Mouse (Mus musculus) frontal cortex, postnatal 14 days (tissue): ENCODE results near the gene Fank1.

ENCODE experiments used
- DNase-seq, 2 experiments: peaks; one replicate each; pipeline ENCODE4 v3.0.0; 2022; ENCODE audit warnings: low spot score in 2 of 2

Fank1 gene

DNA sequence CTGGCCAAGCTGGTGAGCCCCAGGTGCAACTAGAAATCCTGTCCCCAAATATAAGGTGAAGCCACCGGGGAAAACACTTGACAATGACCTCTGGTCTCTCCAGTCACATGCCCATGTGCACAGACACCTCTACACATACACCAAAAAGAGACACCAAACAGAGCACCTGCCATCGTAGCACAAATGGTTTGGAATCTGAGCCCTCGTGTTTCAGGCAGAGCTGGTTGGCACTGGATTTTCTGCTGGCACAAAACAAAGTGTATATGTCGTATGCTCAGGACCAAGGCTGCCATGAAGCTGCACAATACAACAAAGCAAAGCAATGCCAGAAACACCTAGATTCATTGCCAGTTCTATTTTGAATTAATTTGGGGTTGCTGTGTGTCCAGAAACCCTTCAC is 8.6 kb upstream of the Fank1 start:
- no peak for DNase-seq

DNA sequence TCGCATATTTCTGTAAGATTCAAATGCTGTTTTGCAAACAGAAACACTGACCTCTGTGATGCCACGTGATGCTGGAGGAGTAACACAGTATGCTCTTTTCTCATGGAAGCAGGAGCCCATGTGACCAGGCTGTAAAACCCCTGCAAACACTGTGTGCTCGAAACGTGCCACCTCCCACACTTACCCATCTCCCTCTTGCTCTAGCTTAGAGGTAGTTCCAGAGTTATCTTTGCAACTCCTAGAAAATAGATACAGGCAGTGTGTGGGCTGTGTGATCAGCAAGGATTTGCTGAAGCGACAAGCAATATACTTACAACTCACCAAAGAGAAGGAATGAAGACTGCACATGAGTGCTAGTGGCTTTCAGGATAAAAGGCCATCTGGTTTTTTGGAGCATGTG is 8.1 kb upstream of the Fank1 start:
- DNase-seq = no peak

DNA sequence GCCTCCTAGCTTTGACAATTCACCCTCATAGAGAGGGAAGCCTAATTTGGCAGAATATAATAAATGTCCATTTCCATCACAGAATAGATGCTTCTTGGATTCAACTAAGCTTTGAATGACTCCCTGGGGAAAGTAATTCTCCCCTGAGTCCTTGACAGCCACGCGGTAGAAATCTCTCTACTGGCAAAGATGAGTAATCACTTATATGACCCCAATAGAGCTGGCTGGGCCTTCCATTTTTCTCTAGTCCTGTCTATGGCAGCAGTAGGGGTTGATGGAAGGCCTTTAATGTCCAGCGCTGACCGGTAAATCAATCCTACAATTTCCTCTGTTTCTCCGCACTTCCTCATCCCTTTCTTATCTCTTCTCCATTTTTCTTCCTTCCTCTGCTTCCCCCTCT is 1.5 kb upstream of the Fank1 start:
- no peak for DNase-seq

DNA sequence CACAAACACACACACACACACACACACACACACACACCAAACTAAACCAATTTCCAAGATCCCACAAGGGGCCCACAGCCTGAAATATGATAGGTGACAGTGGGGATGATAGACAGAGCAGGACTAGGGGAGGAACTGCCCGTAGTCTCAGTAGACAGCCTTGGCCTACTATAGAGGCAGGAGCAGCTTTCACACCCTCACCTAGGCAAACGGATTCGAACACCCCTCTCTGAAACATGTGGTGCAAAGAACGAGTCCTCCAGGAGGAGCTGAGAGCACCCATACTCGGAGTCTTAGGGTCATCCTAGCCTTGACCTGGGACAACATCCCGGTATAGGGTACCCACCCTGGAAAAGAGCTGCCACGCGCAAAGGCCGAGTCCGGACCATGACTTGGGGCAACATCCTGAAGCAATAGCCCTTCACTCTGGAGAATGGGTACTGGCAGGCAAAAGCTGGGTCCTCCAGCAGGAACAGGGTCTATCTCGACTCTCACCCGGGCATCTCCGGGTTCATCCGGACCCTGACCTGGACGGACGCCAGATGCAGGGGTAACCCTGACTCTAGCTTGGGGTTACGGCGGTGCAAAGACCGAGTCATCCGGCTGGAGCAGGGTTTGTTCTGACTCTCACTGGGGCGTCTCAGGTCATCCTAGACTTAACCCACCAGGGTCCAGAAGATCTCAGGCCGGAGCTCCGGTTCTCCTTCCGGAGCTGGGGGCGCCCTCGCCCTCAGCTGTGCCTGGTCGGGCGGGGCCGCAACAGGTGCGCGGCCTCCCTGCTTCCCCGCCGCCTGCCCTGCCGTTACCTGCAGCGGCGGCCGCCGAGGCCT is 650 bp upstream of the Fank1 start:
- DNase-seq = peak in 1 of 2 experiments; percentile 36

DNA sequence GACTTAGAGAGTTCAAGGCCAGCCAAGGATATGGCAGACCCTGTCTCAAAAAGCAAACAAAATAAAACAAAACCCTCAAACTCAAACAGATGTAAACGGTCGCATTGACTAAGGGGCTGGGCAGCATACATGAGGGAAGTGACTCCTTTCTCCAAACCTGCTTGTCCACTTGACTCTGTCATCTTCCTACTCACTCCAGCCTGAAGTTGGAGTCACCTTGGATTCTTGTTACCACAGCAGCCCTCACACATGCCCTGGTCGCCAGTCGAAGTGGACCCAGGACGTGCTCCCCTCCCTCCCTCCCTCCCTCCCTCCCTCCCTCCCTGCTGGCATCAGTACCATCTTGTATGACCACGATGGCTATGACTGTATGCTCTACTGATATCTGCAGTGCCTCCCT is 4.9 kb downstream of the Fank1 start:
- no peak for DNase-seq

DNA sequence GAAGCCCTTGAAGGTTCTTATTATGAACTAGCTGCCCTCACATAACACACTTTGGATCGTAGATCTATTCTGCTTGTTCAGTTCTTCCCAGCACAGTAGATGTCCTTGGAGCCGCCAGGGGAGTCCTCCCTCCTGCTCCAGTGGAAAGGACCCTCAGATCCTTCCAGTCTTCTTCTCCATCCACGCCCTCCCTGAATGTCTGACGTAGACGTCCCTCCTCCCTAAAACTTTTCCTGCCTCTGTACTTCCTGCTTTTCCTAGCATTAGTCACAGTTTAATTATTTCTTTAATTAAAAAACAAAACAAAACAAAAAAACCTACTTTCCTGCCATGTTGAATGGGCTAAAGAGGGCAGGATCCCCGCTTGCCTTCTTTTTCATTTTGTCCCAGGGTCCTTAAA is 5.3 kb downstream of the Fank1 start:
- DNase-seq = no peak

DNA sequence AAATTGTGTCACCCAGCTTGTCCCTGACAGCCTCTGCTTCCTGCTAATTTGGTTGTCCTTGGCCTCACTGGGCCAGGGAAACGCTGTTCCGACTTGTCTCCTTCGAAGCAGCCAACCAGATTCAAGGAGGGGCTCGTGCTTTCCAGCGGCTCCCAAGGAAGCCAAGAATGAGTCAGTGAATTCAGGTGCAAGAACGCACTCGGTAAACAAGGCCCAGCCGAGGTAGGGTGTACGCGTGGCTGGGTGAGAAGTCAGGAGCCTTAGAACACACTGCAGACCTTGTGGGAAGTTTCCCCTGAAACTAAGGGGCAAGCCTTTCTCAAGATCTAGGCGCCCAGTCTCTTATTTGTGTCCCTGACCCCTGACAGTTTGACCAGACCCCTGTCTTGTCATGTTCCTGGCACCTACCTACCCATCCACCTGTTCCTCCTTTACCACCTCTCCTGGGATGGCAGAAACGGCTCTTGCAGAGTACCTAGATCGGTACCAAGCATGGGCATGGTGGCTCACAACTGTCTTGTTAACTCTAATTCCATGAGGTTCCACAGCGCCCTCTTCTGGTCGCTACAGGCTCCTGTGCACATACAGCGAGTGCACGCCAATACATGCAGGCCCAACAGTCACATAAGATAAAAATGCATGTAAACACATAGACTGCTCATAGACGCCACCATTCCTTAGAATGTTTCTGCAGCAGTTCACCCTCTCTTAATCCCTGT is 6.2 kb downstream of the Fank1 start, which contains the start of gene Dhx32:
Gene Dhx32, minus strand, starts transcription at position 10 of the 719 bp plus-strand sequence.
- peak in 1 of 2 experiments; percentile 53 for DNase-seq

DNA sequence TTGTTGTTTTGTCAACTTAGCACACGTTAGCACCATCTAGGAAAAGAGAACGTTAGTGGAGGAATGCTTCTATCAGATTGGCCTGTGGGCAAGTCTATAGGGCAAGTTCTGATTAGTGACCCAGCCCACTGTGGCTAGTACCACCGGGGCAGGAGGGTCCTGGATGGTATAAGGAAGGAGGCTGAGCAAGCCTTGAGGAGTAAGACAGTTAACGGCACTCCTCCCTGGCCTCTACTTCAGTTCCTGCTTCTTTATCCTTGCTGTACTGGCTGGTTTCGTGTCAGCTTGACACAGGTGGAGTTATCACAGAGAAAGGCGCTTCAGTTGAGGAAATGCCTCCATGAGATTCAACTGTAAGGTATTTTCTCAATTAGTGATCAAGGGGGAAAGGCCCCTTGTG is 10.9 kb downstream of the Fank1 start:
- no peak for DNase-seq

DNA sequence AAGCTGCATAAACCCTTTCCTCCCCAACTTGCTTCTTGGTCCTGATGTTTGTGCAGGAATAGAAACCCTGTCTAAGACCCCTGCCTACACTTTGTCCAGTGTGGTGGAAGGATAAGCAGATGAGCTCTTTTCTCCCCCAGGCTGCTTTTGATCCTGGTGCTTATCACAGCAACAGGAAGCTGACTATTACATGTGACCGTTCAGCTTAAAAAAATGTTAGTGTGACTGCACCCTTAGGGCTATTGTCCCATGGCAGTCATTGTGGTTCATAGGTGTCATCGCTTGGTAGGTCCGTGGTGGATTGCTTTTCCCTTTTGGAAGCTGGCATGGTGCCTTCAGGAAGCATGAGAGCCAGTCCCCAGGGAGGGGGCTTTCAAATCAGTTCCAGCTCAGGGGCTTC is 11.5 kb downstream of the Fank1 start:
- DNase-seq = no peak

DNA sequence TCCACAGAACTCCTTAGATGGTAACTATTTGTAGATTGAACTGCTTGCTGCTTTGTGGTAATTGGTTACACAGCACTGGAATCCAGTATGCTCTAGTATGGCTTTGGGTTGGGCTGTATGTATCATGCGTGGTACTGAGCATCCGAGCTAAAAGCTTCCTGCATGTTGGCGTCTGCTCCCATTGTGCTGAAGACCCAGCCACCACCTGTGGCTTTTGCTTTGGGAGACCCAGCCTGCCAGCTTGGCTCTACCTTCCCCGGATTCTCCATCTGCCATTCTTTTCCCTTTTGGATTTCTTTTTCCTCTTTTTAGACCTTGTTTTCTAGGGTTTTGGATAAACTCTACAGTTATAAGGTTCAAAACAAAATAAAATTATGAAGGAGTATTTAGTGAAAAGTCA is 13.5 kb downstream of the Fank1 start:
- no peak for DNase-seq

DNA sequence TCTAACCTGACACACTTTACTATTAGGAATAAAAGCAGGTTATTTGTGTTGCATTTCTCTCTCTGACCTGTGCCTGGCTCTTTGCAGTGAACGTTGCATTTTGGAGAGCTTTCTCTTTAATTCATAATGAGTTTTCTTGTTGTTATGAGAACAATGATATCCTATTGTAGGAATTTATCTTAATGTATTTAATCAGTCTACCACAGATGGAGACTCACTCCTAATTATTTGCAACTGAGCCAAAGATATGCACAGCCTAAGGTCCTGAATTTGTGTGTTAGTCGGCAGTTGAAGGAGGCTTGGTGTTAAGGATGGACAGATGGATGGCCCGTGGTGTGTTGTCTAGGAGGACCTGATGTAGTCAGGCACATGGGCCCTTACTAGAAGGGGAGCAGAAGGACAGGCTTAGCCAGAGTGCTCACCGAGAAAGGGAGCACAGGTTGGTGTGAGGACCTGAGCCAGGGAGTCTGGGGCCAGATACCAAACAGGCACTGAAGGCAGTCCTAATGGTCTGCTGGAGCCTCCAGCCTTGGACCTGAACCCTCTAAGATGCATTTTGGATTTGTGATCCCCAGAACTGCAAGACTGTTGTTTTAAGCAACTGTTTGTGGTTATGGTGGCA is 14.1 kb downstream of the Fank1 start:
- no peak for DNase-seq

DNA sequence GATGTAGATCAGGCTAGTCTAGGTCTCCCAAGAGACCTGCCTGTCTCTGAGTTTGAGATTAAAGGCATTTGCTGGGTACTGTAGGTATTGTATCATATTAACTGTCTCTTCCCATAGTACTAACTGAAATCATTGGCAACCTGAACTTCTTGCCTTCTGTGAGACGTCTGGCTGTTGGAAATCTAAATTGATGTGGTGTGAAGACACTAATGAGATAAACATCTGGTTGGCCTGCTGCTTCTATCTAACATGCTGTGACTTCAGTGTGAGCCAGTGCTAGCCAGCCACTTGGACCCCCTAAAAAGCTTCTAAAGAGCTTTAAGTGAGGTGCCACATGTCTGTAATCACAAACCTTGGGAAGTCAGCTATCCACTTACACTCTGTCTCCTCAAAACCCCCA is 16.1 kb downstream of the Fank1 start:
- DNase-seq = no peak

DNA sequence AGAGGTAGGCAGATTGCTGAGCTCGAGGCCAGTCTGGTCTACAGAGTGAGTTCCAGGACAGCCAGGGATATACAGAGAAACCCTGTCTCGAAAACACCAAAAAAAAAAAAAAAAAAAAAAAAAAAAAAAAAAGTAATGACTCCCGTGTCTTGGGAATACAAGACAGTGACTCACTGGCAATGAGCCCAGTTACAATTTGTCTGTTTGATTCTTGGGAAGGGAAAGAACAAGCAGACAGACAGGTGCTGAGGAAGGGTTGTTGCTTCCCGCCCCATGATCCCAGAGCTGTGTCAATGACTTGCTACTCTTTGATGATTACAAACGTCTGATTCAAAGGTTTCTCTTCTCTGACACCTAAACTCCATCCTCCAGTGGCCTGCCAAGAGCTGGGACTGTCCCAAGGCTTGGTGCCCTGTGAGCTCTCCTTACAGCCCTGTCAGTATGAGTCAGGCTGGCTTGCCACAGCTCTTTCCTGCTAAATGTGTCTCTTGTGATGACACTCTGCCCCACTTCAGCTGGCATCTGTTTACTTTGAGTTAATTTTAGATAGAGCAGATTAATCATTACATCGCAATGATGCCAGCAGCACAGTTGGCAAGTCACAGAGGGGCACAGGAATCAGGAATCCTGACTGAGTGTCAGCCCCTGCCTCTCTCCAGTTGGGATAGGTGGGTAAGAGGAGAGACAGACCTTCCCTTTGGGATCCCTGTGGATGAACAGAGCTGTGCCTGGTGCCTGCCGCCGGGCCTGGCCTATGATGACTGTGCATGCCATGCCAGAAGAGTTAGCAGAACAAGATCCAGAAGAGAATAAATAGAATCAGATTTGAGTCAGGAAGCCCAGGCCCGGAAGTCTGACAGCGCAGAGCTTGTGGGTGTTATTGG is 16.8 kb downstream of the Fank1 start:
- no peak for DNase-seq

DNA sequence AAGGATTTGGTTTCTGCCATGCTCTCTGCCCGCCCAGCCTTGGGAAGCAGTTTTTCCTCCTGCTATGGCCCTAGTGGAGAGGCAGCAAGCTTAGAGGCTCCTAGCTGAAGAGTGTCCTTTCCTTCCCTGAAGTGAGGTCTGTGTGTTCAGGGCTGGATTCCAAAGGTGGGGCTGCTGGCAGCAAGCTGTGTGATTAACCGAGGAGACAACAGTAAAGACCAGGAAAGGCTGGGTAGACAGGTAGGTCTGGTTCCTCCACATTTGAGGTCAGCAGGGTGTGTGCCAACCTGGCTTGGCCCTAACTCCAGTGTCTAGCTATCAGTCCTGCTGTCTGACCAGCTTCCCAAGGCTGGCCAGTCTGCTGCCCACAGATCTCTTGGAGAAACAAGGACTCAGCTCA is 18.1 kb downstream of the Fank1 start:
- no peak for DNase-seq

DNA sequence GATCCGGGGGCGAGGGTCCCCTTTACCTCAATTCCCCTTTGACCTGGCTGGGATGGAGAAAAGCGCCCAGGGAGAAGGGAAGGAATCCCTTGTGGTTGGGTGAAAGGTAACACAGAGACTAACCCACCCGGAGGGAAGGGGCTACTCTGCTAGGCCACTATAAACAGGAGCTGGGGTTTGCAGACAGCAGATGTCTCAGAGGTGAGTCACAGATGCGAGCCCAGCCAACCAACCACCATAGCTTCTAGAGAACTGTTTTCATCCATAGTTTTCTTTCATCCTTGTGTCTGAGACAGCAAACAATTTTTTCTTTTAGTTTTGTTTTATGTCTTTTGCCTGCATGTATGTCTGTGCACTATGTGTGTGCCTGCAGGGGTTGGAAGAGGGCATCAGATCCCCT is 23.3 kb downstream of the Fank1 start:
- DNase-seq = no peak

DNA sequence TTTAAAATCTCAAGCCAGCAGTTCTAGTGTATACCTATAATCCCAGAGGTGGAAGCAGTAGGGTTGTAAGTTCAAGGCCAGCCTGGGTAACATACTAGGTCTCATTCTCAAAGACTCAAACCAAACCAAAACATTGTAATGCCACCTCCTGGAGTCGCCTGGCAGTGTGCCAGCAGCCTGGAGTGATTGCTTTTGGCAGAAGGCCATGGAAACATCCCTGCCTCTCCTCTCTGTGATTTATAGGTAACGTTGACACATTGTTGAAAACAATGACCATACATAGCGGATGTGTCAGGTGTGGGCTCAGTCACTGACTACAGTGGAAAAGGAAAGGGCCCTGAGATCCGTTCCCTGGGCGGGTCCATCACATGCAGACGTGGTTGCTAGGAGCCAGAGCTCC is 25.2 kb downstream of the Fank1 start:
- no peak for DNase-seq

DNA sequence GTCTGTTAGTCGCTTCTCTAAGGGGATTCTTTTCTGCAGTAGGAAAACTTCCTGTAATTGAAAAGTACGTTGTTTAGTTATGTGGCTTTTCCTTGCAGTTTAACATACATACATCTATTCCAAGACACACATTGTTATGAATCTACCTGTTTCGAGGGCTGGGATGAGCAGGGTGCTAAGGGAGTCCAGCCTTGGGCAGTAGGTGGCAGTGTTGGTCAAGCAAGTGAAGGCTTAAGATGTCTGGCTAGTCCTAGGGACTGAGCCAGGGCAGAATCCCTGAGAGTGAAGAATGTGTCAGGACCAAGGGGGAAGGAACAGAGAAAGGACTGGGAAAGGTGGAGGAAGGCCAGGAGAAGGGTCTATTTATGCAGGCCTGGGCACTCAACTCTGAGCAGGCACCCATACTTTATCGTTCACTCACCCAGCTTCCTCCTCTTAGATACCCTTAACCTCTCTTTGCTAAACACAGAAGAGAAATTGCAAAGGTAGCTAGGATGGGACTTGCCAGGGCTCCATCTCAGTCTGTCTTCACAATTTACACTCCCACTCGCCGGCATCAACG is 29.0 kb downstream of the Fank1 start:
- peak; percentile 20 to 52 for DNase-seq

DNA sequence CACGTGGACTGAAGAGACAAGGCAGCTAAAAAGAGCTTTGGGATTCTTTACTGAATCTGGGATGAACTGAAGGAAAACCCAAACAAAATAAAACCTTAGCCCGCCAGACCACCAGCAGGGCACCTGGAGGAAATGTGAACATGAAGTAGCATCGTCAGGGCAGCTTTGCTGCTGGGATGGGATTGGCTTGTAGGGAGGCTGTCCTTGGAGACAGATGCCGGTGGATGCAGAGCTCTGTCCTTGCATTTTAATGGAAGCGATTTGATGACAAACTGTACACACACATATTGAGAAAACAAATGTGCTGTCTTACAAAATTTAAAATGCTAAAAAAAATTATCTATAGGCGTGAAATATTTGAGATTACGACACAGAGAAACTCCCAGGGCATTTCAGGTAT is 36.3 kb downstream of the Fank1 start:
- no peak for DNase-seq

DNA sequence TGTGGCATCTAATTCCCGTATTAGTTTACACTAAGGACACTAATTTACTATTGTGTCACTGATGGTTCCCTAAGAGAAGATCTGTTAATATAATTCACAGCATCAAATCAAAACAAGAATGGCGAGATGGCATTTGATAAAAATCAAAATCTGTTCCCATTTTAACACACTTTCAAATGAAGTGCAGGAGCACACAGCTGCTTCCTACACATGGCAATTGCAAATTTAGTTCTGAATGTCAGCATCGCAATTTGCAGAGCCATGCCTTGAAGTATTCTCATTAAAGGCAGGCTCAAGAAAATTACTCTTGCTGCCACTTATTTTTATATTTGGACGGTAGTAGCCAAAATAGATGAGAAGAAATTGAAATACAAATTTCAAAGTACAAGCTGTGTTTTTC is 36.7 kb downstream of the Fank1 start:
- no peak for DNase-seq

DNA sequence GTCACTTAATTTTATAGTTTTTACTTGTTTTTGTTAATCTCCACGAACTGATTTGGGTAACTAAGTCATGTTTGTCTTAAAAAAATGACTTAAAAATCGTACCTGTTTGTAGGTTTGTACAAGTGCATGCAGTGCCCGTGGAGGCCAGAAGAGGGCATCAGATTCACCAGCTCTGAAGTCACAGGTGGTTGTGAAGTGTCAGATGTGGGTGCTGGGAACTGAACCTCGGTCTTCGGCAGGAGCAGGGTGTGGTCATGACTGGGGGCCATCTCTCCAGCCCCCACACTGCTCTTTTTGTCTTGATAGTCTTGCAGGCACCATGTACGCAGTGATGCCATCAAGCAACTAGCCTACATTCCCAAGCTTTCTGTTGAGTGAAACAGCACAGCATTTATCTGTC is 47.1 kb downstream of the Fank1 start:
- no peak for DNase-seq

DNA sequence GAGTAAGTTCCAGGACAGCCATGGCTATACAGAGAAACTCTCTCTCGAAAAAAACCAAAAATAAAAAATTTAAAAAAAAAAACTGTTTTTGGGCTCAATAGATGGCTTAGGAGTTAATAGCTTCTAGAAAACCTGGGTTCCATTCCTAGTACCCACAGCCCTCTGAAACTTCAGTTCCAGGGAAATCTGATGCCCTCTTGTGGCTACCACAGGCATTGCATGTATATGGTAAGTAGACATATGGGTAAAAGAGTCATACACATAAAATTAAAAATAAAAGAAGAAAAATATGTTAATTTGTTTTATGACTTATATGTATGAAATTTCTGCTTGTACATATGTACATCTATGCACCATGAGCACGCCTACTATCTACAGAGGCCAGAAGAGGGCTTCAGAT is 47.9 kb downstream of the Fank1 start:
- no peak for DNase-seq

DNA sequence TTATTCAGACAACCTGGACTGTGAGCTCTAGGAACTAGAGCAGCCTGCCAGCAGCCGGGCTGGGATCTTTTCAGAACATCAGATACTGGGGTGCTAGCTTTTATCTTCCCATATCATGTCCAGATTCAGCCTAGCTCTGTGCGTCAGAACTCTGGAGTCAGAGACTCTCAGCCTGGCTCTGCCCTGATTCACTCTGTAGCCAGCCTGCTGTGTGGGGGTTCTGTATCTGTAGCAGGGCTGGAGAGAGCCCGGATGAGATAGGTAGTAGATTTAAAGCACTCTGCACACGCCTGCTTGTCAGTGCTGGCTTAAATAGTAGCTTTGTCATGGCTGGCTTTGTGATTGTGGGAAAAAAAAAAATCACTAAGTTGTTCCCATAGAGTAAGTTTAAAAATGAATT is 51.9 kb downstream of the Fank1 start:
- no peak for DNase-seq
